Mouse (Mus musculus) megakaryocyte, embryonic 14.5 days (primary cell): Measurements from ENCODE around the gene Vmn2r60. TPM values are rescaled to one million over a fixed set of nuclear protein-coding genes. Genes with fewer than 3 reads are reported as not detected.
"Not testable (repeated sequence)": the region's sequence is repeated elsewhere in the genome, so short reads cannot be mapped to it uniquely, and the experiment has no call there.

Experiments used
- H3K27me3 ChIP-seq: replicated peaks from 2 replicates; pipeline ENCODE3; 2012; ENCODE audit warnings: inconsistent platforms
- H3K36me3 ChIP-seq: replicated peaks from 2 replicates; pipeline ENCODE3; 2012; ENCODE audit warnings: low read length, inconsistent platforms, mixed read lengths
- H3K4me1 ChIP-seq: 2 replicates; pipeline ENCODE4 v1.6.1; 2012; ENCODE audit warnings: inconsistent platforms
- H3K4me3 ChIP-seq: replicated peaks from 2 replicates; pipeline ENCODE3; 2012; ENCODE audit warnings: moderate library complexity, mild to moderate bottlenecking, inconsistent platforms
- H3K9me3 ChIP-seq: 2 replicates; pipeline ENCODE4 v1.6.1; 2012; ENCODE audit warnings: inconsistent platforms
- FLI1 ChIP-seq: IDR thresholded peaks from 2 replicates; pipeline ENCODE4 v1.6.1; 2012; ENCODE audit warnings: low read length, inconsistent platforms, mixed read lengths
- GATA1 ChIP-seq: IDR thresholded peaks from 3 replicates; pipeline ENCODE4 v1.6.1; 2012; ENCODE audit warnings: mixed read lengths, low read length, inconsistent platforms, borderline replicate concordance
- polyA plus RNA-seq: library from polyadenylated mRNA; stranded (reverse); fragments of >175 nt; gene quantifications from 2 replicates; pipeline ENCODE4 v1.2.3, GENCODE M21; 2012; ENCODE audit warnings: low replicate concordance; ENCODE audit not compliant: insufficient read depth

Gene Vmn2r60
- polyA plus RNA-seq = 0.12 TPM in 1 of 2 replicates, not detected in the other

GRCm38 (mm10) chr7:42107470-42107869 is at the start of gene Vmn2r60:
Gene Vmn2r60, plus strand, starts transcription at chr7:42107770.
- Histone ChIP-seq H3K4me1 (no peaks in the 10 kb centered on the region), H3K27me3 (no peaks in the 10 kb centered on the region), H3K36me3 (no peaks in the 10 kb centered on the region), H3K9me3 (0 out of 2 replicates have a peak, but pooled peaks cover 3% of the 10 kb centered on the region), H3K4me3 (no peak within 1 kb of the TSS)
- TF ChIP-seq GATA1 (no peak), FLI1 (no peak)

- Histone ChIP-seq H3K27me3 (no peaks in the 10 kb centered on the region), H3K4me1 (no peaks in the 10 kb centered on the region), H3K4me3 (no peak within 1 kb of the TSS), H3K36me3 (no peaks in the 10 kb centered on the region), H3K9me3 (0 out of 2 replicates have a peak, but pooled peaks cover 5% of the 10 kb centered on the region)
- TF ChIP-seq GATA1 (no peak), FLI1 (no peak)
Observed at GRCm38 (mm10) chr7:42058923-42059322, 48.6 kb upstream of the Vmn2r60 start, which contains the start of gene Vmn2r59. Gene Vmn2r59, minus strand, starts transcription at chr7:42059023.

- not testable (repeated sequence) for H3K4me1 ChIP-seq, H3K27me3 ChIP-seq, H3K9me3 ChIP-seq, H3K4me3 ChIP-seq, H3K36me3 ChIP-seq
Observed at GRCm38 (mm10) chr7:42107061-42107460, 509 bp upstream of the Vmn2r60 start.

Other genes with a start within 250 kb of the Vmn2r60 start
- not detected in 2 replicates for gene Vmn2r58, start 235.1 kb upstream of the Vmn2r60 start, polyA plus RNA-seq
- under 0.01 TPM in 1 of 2 replicates, not detected in the other for gene Vmn2r59, start 48.7 kb upstream of the Vmn2r60 start, polyA plus RNA-seq
- gene Vmn2r61, start 152.3 kb downstream of the Vmn2r60 start, polyA plus RNA-seq = 2.6 TPM in 1 of 2 replicates, not detected in the other